Mouse (Mus musculus): ENCODE measurements around the gene Tanc2. TPM values are rescaled to one million over a fixed set of nuclear protein-coding genes. Genes with fewer than 3 reads are reported as not detected.

Gene Tanc2
- polyA plus RNA-seq, 1 experiment from 2014 or later, result 1.5 TPM

DNA sequence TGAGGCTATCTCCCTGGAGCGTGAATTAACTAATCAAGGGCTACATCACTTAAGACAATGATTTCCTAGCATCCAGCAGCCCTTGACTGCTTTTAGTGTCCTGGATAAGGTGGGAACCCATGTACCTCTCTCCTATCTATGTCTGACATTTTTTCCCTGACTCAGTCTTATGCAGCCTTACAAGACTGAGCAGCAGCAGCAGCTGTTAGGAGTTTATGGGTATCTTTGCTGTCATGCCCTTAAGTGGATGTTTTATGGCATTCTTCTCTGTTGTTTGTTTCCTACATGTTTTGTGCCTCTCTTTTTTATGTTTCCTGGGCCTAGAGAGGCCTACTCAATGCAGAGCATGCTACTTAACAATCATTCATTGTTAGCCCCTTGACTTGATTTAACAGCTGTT lies 78.1 kb downstream of the Tanc2 start:
- no peak for TF ChIP-seq CTCF (IDR thresholded peaks at IDR 0.05; ENCODE audit: low read depth)
- TF ChIP-seq EP300 (IDR thresholded peaks at IDR 0.05; ENCODE audit: low read depth), result no peak
- H3K9me3 ChIP-seq (ENCODE audit: low read length), result no peaks in the 10 kb centered on the region
- no peak overlapping the region for H3K4me2 ChIP-seq (ENCODE audit: low read depth, low read length)
- H3K36me3 ChIP-seq (replicated peaks; ENCODE audit: insufficient read depth, low read length), result no peaks in the 10 kb centered on the region
- H3K27ac ChIP-seq (ENCODE audit: low read depth), result no peak overlapping the region
- ATAC-seq (no peak), DNase-seq (no peak)
- 74% methylated on average over 1 of the region's 1 CpGs for WGBS (ENCODE audit: insufficient replicate concordance)
- no peaks in the 10 kb centered on the region for H3K4me1 ChIP-seq (ENCODE audit: insufficient read depth)
- no peak overlapping the region for H3K9ac ChIP-seq (replicated peaks)
- H3K27me3 ChIP-seq (ENCODE audit: insufficient read depth, low read length), result no peaks in the 10 kb centered on the region
- no peak overlapping the region for H3K4me3 ChIP-seq (ENCODE audit: low read depth, low read length)

DNA sequence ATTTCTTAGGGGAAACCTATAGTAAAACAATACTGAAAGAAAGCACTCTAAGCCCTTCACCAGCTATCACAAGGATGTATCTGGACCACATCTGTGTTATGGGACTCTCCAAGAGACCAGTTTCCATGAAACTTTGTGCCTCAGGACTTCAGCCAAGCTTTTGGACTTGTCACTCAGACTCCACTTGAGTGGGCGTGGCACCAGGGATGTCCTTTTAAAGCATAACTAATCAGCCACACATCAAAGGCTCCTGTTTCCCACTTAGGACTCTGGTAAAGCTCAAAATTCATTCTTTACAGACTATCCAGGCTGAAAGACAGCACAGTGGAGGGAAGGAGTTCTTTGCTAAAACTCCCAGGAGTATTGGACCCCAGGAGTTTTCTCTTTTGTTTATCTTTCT lies 89.2 kb downstream of the Tanc2 start:
- no peak for DNase-seq
- Histone ChIP-seq H3K36me3 (replicated peaks; ENCODE audit: insufficient read depth, low read length) (no peaks in the 10 kb centered on the region), H3K27ac (ENCODE audit: low read depth) (no peak overlapping the region), H3K9me3 (ENCODE audit: low read length) (no peaks in the 10 kb centered on the region), H3K27me3 (ENCODE audit: insufficient read depth, low read length) (no peaks in the 10 kb centered on the region), H3K4me1 (ENCODE audit: insufficient read depth) (no peaks in the 10 kb centered on the region), H3K4me3 (ENCODE audit: low read depth, low read length) (no peak overlapping the region), H3K9ac (replicated peaks) (no peak overlapping the region), H3K4me2 (ENCODE audit: low read depth, low read length) (no peak overlapping the region)
- WGBS (ENCODE audit: insufficient replicate concordance), result 79% methylated on average over 1 of the region's 1 CpGs
- ATAC-seq, result no peak
- TF ChIP-seq EP300 (IDR thresholded peaks at IDR 0.05; ENCODE audit: low read depth), result no peak
- TF ChIP-seq CTCF (IDR thresholded peaks at IDR 0.05; ENCODE audit: low read depth), result no peak

DNA sequence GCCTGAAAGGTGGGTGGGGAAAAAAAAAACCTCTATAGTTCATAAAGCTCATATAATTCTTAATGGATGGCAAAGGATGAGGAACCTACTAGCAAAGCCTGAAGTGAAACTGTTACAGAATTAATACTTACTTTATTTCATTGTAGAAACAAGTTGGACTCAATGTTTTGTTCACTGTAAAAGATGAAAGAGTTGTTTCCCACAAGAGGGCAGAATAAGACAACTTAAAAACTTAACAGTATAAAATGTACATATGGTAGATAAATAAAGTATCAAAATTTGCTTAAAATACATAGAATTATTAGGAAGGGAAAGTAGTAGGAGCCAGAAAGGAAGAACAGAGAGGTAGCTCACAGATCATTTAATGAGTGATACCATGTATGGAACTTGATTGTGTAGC lies 95.0 kb downstream of the Tanc2 start:
- no peak for DNase-seq
- TF ChIP-seq CTCF (IDR thresholded peaks at IDR 0.05; ENCODE audit: low read depth), result no peak
- Histone ChIP-seq H3K9ac (replicated peaks) (no peak overlapping the region), H3K4me1 (ENCODE audit: insufficient read depth) (no peaks in the 10 kb centered on the region), H3K9me3 (ENCODE audit: low read length) (no peaks in the 10 kb centered on the region), H3K36me3 (replicated peaks; ENCODE audit: insufficient read depth, low read length) (no peaks in the 10 kb centered on the region), H3K27me3 (ENCODE audit: insufficient read depth, low read length) (no peaks in the 10 kb centered on the region), H3K4me2 (ENCODE audit: low read depth, low read length) (no peak overlapping the region), H3K27ac (ENCODE audit: low read depth) (no peak overlapping the region), H3K4me3 (ENCODE audit: low read depth, low read length) (no peak overlapping the region)
- no peak for ATAC-seq

DNA sequence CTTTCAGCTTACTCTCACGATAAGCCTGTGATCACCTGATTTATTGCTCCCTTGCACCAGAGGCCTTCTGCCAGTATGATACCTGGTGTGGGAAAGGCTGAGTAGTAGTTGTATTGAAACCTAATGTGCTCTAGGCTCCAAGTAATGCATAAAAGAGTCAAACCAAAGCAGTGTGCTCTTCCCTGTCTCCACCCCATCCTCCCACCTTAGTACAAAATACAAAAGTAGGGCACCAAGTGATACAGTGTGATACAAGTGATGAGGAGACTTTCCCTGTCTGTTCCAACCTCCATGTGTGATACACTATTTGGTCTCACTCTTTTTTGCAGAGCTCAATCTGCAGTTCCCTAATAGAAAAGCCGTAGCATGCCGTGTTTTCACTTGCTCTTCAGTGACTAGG lies 110.7 kb downstream of the Tanc2 start:
- H3K9ac ChIP-seq (replicated peaks), result no peak overlapping the region
- TF ChIP-seq EP300 (IDR thresholded peaks at IDR 0.05; ENCODE audit: low read depth) (no peak), CTCF (IDR thresholded peaks at IDR 0.05; ENCODE audit: low read depth) (no peak)

DNA sequence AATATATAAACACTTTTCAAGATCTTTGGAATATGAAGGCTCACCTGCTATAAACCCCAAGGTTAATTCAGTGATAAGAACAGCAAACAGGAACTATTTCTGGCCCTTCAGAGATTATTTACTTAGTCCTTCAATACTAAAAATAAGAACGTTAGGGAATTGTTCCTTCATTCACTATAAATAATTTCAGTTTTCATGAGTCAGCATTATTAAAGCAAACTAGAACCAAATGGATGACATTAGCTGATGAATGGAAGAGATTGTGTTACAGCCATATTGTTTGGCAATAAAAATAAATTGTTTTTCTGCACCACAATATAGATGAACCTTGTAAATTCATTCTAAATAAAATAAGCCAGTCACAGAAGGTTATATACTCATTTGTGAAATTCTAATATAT lies 129.9 kb downstream of the Tanc2 start:
- ATAC-seq (no peak), DNase-seq (no peak)
- Histone ChIP-seq H3K4me1 (ENCODE audit: insufficient read depth) (no peaks in the 10 kb centered on the region), H3K27ac (ENCODE audit: low read depth) (no peak overlapping the region), H3K27me3 (ENCODE audit: insufficient read depth, low read length) (no peaks in the 10 kb centered on the region), H3K4me3 (ENCODE audit: low read depth, low read length) (no peak overlapping the region), H3K9me3 (ENCODE audit: low read length) (no peaks in the 10 kb centered on the region), H3K4me2 (ENCODE audit: low read depth, low read length) (no peak overlapping the region), H3K9ac (replicated peaks) (no peak overlapping the region), H3K36me3 (replicated peaks; ENCODE audit: insufficient read depth, low read length) (no peaks in the 10 kb centered on the region)
- no peak for TF ChIP-seq EP300 (IDR thresholded peaks at IDR 0.05; ENCODE audit: low read depth)
- no peak for TF ChIP-seq CTCF (IDR thresholded peaks at IDR 0.05; ENCODE audit: low read depth)
- 51% methylated on average over 1 of the region's 1 CpGs for whole genome bisulfite sequencing (ENCODE audit: insufficient replicate concordance)

More for the DNA sequence above, 110.7 kb downstream of the Tanc2 start:
- no peak for DNase-seq
- Histone ChIP-seq H3K4me2 (ENCODE audit: low read depth, low read length) (no peak overlapping the region), H3K27ac (ENCODE audit: low read depth) (no peak overlapping the region), H3K36me3 (replicated peaks; ENCODE audit: insufficient read depth, low read length) (no peaks in the 10 kb centered on the region), H3K9me3 (ENCODE audit: low read length) (no peaks in the 10 kb centered on the region), H3K4me1 (ENCODE audit: insufficient read depth) (no peaks in the 10 kb centered on the region), H3K27me3 (ENCODE audit: insufficient read depth, low read length) (no peaks in the 10 kb centered on the region), H3K4me3 (ENCODE audit: low read depth, low read length) (no peak overlapping the region)
- ATAC-seq, result no peak
- WGBS (ENCODE audit: insufficient replicate concordance), result 69% methylated on average over 3 of the region's 3 CpGs

DNA sequence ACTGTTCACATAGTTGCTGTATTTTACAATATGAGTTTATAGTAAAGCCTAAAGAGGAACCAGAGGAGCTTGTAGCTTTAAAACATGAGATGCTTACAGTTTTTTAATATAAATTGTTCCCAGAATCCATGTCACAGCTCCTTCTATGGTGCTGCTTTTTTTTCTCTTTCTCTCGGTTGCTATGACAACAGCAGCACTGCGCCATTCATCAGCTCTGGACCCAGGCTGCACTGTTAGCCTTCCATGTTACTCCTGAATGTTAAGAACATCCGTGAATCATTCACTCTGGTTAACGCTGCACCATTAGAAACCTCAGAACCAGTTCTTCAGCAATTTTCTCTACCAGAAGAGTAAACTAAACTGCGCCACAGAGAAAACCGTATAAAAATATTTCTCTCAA lies 141.8 kb downstream of the Tanc2 start:
- Histone ChIP-seq H3K27me3 (ENCODE audit: insufficient read depth, low read length) (no peaks in the 10 kb centered on the region), H3K4me2 (ENCODE audit: low read depth, low read length) (no peak overlapping the region), H3K36me3 (replicated peaks; ENCODE audit: insufficient read depth, low read length) (no peaks in the 10 kb centered on the region), H3K9ac (replicated peaks) (no peak overlapping the region), H3K27ac (ENCODE audit: low read depth) (no peak overlapping the region), H3K9me3 (ENCODE audit: low read length) (no peaks in the 10 kb centered on the region), H3K4me3 (ENCODE audit: low read depth, low read length) (no peak overlapping the region), H3K4me1 (ENCODE audit: insufficient read depth) (no peaks in the 10 kb centered on the region)
- DNase-seq, result no peak
- ATAC-seq, result no peak
- TF ChIP-seq EP300 (IDR thresholded peaks at IDR 0.05; ENCODE audit: low read depth) (no peak), CTCF (IDR thresholded peaks at IDR 0.05; ENCODE audit: low read depth) (no peak)
- WGBS (ENCODE audit: insufficient replicate concordance), result 76% methylated on average over 6 of the region's 6 CpGs

DNA sequence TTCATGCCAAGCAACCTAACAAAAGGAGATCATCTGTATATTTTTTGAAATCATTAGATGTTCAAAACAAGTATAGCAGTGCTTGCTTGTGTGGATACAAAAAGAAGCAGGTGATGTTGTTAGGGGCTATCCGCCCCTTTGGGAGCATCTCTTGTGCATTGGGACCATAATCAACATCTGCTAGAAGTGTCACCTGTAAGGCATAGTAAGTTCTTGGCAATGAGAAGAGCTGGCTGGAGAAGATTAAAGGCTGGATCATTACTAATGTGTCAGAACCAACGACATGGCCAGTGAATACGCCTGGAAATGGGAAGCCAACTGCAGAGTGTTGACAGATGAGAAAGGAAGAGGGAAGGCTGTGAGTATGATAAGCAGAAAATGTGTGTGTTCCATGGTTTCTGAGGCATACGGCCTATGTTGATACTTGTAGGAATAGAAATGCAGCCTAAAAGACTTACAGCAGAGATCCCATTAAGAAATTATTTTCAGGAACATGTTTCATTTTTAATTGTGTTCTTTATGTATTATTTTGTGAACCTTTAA lies 142.3 kb downstream of the Tanc2 start:
- no peak for ATAC-seq
- 59% methylated on average over 4 of the region's 4 CpGs for WGBS (ENCODE audit: insufficient replicate concordance)

More for the DNA sequence above, 142.3 kb downstream of the Tanc2 start:
- no peak for TF ChIP-seq CTCF (IDR thresholded peaks at IDR 0.05; ENCODE audit: low read depth)
- TF ChIP-seq EP300 (IDR thresholded peaks at IDR 0.05; ENCODE audit: low read depth), result no peak
- DNase-seq, result no peak
- no peaks in the 10 kb centered on the region for H3K4me1 ChIP-seq (ENCODE audit: insufficient read depth)
- no peak overlapping the region for H3K4me3 ChIP-seq (ENCODE audit: low read depth, low read length)
- H3K9ac ChIP-seq (replicated peaks), result no peak overlapping the region
- no peak overlapping the region for H3K27ac ChIP-seq (ENCODE audit: low read depth)
- H3K27me3 ChIP-seq (ENCODE audit: insufficient read depth, low read length), result no peaks in the 10 kb centered on the region
- no peak overlapping the region for H3K4me2 ChIP-seq (ENCODE audit: low read depth, low read length)
- H3K36me3 ChIP-seq (replicated peaks; ENCODE audit: insufficient read depth, low read length), result no peaks in the 10 kb centered on the region
- no peaks in the 10 kb centered on the region for H3K9me3 ChIP-seq (ENCODE audit: low read length)
